Mouse (Mus musculus) midbrain, embryonic 14.5 days (tissue): ENCODE results near the gene Asb18. TPM values are rescaled to one million over a fixed set of nuclear protein-coding genes. Genes with fewer than 3 reads are reported as not detected.

Experiments
- ATAC-seq: fragments of 200-750 bp; cut with Nextera tagmentation; 2 replicates; pipeline ENCODE4 v1.8.0; 2017; ENCODE audit warnings: moderate number of reproducible peaks, moderate library complexity; ENCODE audit not compliant: low FRiP score, low TSS enrichment
- DNase-seq: peaks from one replicate; pipeline ENCODE4 v3.0.0-alpha.2; 2015
- H3K27ac ChIP-seq: fragments of 300-500 bp; sonication (generic); replicated peaks from 2 replicates; pipeline ENCODE4 v1.5.1; 2014; ENCODE audit warnings: mild to moderate bottlenecking, low read depth, low read length, moderate library complexity
- H3K27me3 ChIP-seq: fragments of 300-500 bp; sonication (generic); 2 replicates; pipeline ENCODE4 v1.6.1; 2014; ENCODE audit warnings: low read length, control low read depth, mixed read lengths; ENCODE audit not compliant: control insufficient read depth, insufficient read depth
- H3K36me3 ChIP-seq: fragments of 300-500 bp; sonication (generic); 2 replicates; pipeline ENCODE4 v1.6.1; 2014; ENCODE audit warnings: low read length, control low read depth; ENCODE audit not compliant: control insufficient read depth, insufficient read depth
- H3K4me1 ChIP-seq: fragments of 300-500 bp; sonication (generic); 2 replicates; pipeline ENCODE4 v1.6.1; 2014; ENCODE audit warnings: mild to moderate bottlenecking, antibody characterized with exemption, low read length, control low read depth; ENCODE audit not compliant: control insufficient read depth, insufficient read depth
- H3K4me2 ChIP-seq: fragments of 300-500 bp; sonication (generic); 2 replicates; pipeline ENCODE4 v1.6.1; 2014; ENCODE audit warnings: mild to moderate bottlenecking, low read length, moderate library complexity
- H3K4me3 ChIP-seq: fragments of 300-500 bp; sonication (generic); replicated peaks from 2 replicates; pipeline ENCODE4 v1.5.1; 2014; ENCODE audit warnings: low read depth, low read length
- H3K9ac ChIP-seq: fragments of 300-500 bp; sonication (generic); replicated peaks from 2 replicates; pipeline ENCODE4 v1.6.1; 2014; ENCODE audit warnings: mild to moderate bottlenecking, low read length, moderate library complexity
- H3K9me3 ChIP-seq: fragments of 300-500 bp; sonication (generic); 2 replicates; pipeline ENCODE4 v1.6.1; 2016; ENCODE audit warnings: low read length, control low read depth, mixed read lengths; ENCODE audit not compliant: control insufficient read depth
- WGBS: fragments of 180-500 bp; shearing (Covaris S2); extraction: QIAGEN DNeasy Blood & Tissue Kit; methylation state at CpG from one replicate; pipeline ENCODE4 v1.1.7; 2014; 5-methylcytosine and 5-hydroxymethylcytosine counted together
- polyA plus RNA-seq: library from polyadenylated mRNA; unstranded; fragments of >200 nt; fragmentation: Nextera tagmentation; extraction: Ambion mirVana; gene quantifications from 2 replicates; pipeline ENCODE4 v1.2.1, GENCODE M21; 2014

The Asb18 gene
- polyA plus RNA-seq, 1 experiment from 2014 or later = 0.25 TPM

DNA sequence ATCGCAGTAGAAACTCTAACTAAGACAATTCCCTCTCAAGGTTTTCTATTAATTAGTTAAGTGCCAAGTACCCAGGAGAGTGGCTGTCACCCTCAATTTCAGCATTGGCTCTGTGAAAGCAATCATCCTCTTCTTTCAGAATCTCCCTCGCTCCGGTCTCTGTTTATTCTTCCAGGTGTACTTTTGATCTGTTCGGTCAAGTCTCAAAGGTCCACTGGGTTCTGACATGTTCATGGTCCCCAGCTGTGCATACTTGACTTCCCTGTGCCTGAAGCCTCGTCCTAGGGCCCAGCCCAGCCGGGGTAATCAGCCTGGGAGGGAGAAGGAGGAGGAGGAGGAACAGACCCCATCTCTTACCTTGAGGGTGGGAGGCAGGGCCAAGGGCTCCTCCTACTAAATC lies 95.3 kb downstream of the Asb18 start:
- no peak overlapping the region for H3K4me2 ChIP-seq
- no peak for ATAC-seq

DNA sequence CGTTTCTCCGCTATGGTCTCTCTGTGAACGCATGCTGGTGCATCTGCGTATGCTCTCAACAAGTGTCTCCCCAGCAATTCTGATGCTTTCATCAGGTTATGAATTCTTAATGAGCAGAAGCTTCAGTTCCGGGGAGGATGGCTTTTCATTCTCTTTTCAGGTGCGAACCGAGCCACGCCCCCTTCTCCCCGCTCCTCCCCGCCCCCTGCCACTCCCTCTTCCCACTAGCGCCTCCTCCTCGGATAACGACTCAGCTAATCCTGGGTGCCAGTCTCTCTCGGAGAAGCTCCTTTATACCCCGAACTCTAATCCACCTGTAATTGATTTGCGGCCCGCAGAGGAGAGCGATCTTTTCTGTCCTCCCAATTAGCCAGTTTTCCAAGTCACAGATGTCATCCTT lies 96.4 kb downstream of the Asb18 start:
- Histone ChIP-seq H3K4me1 (peaks cover 6% of the 10 kb centered on the region), H3K4me3 (no peak overlapping the region), H3K36me3 (no peaks in the 10 kb centered on the region), H3K9me3 (no peaks in the 10 kb centered on the region), H3K4me2 (no peak overlapping the region), H3K9ac (no peak overlapping the region), H3K27me3 (peaks cover 77% of the 10 kb centered on the region), H3K27ac (no peak overlapping the region)
- no peak for ATAC-seq
- DNase-seq = no peak
- 18% methylated on average over 18 of the region's 18 CpGs for WGBS

More for the DNA sequence above, 95.3 kb downstream of the Asb18 start:
- Histone ChIP-seq H3K27me3 (peaks cover 86% of the 10 kb centered on the region), H3K27ac (no peak overlapping the region), H3K9me3 (no peaks in the 10 kb centered on the region), H3K4me3 (no peak overlapping the region), H3K36me3 (no peaks in the 10 kb centered on the region), H3K9ac (no peak overlapping the region), H3K4me1 (peaks cover 11% of the 10 kb centered on the region)
- 78% methylated on average over 6 of the region's 6 CpGs for WGBS
- DNase-seq = no peak

DNA sequence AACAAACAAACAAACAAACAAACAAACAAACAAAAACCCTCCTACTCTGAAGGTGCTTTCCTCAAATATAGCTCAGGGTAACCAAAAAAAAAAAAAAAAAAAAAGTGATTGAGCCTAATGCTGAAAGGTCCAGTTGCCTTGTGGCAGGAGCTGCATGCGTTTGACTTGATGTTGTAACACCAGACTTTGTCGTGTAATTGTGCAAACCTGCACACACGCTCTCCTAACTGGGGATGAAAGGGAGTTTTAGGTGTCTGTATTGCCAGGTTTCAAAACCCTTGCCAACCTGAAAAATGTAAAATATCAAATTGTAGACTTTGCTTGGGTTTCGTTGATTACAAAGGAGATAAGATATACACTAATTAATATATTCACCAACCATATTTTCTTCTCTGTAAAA lies 100.9 kb downstream of the Asb18 start:
- Histone ChIP-seq H3K9ac (no peak overlapping the region), H3K36me3 (no peaks in the 10 kb centered on the region), H3K4me2 (no peak overlapping the region), H3K4me3 (no peak overlapping the region), H3K4me1 (no peaks in the 10 kb centered on the region), H3K27ac (no peak overlapping the region), H3K9me3 (no peaks in the 10 kb centered on the region), H3K27me3 (peaks cover 43% of the 10 kb centered on the region)
- DNase-seq (no peak), ATAC-seq (no peak)
- WGBS = 70% methylated on average over 4 of the region's 4 CpGs

DNA sequence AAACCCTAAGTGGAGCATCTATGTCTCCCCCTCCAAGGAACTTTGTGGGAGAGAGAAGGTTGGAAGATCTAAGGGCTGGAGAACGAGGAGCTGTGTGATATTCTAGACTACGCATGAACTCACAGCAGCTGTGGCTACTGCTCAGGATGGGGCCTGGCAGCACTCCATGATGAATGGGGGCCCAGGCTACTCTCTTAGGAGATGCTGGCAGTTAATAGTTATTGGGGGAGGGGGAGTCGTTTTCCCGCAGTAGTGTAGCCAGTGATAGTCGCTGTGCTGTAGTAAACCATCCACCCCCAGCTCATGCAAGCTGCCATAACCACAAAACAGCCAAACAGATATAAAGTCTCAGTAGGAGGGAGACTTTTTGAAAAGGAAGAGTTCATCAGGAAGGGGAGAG lies 102.1 kb downstream of the Asb18 start:
- Histone ChIP-seq H3K4me3 (no peak overlapping the region), H3K27me3 (peaks cover 31% of the 10 kb centered on the region), H3K27ac (no peak overlapping the region), H3K9me3 (no peaks in the 10 kb centered on the region; the same call in 1 of the 2 replicates), H3K4me1 (no peaks in the 10 kb centered on the region), H3K36me3 (no peaks in the 10 kb centered on the region), H3K9ac (no peak overlapping the region), H3K4me2 (no peak overlapping the region)
- 54% methylated on average over 5 of the region's 5 CpGs for WGBS
- no peak for DNase-seq
- ATAC-seq = no peak

DNA sequence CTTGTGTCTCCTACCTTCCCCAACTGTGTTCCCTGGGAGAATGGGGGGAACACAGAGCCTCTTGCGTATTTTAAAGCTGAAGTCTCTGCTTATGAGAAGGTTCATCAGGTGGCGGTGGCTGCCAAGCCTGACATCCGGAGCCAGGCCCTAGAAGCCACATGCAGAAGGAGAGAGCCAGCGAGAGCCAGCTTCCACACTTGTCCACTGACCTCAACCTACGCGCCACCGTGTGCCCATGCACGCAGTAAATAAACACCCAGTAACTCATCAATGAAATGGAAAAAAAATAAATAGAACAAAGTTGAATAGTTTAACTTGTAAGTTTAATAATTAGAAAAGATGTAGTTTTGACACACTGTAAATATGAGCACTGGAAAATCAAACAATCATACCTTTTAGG lies 104.7 kb downstream of the Asb18 start:
- no peak for ATAC-seq
- no peaks in the 10 kb centered on the region; the same call in 1 of the 2 replicates for H3K9me3 ChIP-seq
- no peak overlapping the region for H3K4me2 ChIP-seq
- 90% methylated on average over 8 of the region's 8 CpGs for WGBS
- no peaks in the 10 kb centered on the region for H3K4me1 ChIP-seq
- no peak overlapping the region for H3K27ac ChIP-seq
- DNase-seq = no peak
- no peak overlapping the region for H3K9ac ChIP-seq
- no peak overlapping the region for H3K4me3 ChIP-seq
- H3K36me3 ChIP-seq = no peaks in the 10 kb centered on the region
- peaks cover 14% of the 10 kb centered on the region; the same call in 1 of the 2 replicates for H3K27me3 ChIP-seq

DNA sequence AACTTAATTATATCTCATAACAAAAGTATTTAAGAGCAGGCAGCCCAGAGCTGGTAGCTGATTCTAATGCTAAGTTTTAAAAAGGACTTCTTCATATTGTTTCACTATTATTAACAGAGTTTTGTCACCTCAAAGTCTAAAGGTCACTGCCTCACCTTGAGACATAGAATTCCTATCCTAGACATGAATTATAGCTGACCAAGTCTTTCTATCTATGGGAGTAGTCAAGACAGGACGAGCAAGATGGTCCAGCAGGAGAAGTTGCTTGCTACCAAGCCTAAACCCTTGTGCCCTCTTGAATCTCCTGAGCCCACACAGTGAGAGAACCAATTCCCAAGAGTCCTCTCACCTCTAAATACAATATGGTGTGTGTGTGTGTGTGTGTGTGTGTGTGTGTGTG lies 111.8 kb downstream of the Asb18 start:
- Histone ChIP-seq H3K9ac (no peak overlapping the region), H3K9me3 (no peaks in the 10 kb centered on the region), H3K4me3 (no peak overlapping the region), H3K27ac (no peak overlapping the region), H3K36me3 (no peaks in the 10 kb centered on the region), H3K4me2 (no peak overlapping the region), H3K4me1 (no peaks in the 10 kb centered on the region), H3K27me3 (no peaks in the 10 kb centered on the region)
- DNase-seq (no peak), ATAC-seq (no peak)
- WGBS = 96% methylated on average over 1 of the region's 1 CpGs

DNA sequence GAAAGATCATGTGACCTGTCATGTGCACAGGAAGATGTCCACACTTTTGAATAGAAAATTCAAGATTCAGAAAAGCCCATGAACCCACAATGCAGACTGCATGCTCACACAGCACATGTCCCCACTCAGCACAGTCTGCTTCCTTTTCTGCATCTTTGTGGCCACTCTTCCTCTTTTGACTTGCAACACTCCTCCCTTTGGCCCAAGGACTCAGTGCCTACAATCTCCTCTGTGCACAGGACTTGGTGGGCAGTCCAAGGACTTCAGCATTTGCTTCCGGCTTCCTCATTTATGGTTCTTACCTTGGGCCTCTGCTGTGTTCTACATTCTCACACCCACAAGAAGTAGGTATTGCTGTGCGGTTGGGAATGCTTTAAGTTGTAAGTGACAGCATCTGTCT lies 112.2 kb downstream of the Asb18 start:
- ATAC-seq (no peak), DNase-seq (no peak)
- no peak overlapping the region for H3K4me2 ChIP-seq
- no peaks in the 10 kb centered on the region for H3K9me3 ChIP-seq
- no peaks in the 10 kb centered on the region for H3K4me1 ChIP-seq
- H3K9ac ChIP-seq = no peak overlapping the region
- 94% methylated on average over 2 of the region's 2 CpGs for WGBS
- H3K36me3 ChIP-seq = no peaks in the 10 kb centered on the region
- no peak overlapping the region for H3K27ac ChIP-seq
- no peak overlapping the region for H3K4me3 ChIP-seq
- no peaks in the 10 kb centered on the region for H3K27me3 ChIP-seq

DNA sequence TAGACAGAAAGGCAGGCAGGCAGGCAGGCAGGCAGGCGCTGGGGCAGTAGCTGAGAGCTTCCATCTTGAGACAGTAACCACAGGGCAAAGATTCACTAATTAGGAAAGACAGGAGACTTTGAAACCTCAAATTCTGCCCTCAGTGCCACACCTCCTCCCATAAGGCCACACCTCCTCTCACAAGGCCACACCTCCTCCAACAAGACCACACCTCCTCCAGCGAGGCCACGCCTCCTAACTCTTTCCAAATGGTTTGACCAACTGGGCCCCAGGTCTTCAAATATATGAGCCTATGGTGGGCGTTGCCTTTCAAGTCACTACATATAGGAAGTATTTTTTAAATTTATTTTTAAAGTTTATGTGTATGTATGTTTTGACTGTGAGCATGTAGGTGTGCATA lies 113.1 kb downstream of the Asb18 start:
- no peak for DNase-seq
- H3K27ac ChIP-seq = no peak overlapping the region
- no peak overlapping the region for H3K4me3 ChIP-seq
- H3K27me3 ChIP-seq = no peaks in the 10 kb centered on the region
- no peak overlapping the region for H3K4me2 ChIP-seq
- no peaks in the 10 kb centered on the region for H3K36me3 ChIP-seq
- no peak for ATAC-seq
- H3K4me1 ChIP-seq = no peaks in the 10 kb centered on the region
- WGBS = 89% methylated on average over 4 of the region's 4 CpGs
- H3K9ac ChIP-seq = no peak overlapping the region
- H3K9me3 ChIP-seq = no peaks in the 10 kb centered on the region
